Mouse (Mus musculus): ENCODE results near the gene Cab39.

DNA sequence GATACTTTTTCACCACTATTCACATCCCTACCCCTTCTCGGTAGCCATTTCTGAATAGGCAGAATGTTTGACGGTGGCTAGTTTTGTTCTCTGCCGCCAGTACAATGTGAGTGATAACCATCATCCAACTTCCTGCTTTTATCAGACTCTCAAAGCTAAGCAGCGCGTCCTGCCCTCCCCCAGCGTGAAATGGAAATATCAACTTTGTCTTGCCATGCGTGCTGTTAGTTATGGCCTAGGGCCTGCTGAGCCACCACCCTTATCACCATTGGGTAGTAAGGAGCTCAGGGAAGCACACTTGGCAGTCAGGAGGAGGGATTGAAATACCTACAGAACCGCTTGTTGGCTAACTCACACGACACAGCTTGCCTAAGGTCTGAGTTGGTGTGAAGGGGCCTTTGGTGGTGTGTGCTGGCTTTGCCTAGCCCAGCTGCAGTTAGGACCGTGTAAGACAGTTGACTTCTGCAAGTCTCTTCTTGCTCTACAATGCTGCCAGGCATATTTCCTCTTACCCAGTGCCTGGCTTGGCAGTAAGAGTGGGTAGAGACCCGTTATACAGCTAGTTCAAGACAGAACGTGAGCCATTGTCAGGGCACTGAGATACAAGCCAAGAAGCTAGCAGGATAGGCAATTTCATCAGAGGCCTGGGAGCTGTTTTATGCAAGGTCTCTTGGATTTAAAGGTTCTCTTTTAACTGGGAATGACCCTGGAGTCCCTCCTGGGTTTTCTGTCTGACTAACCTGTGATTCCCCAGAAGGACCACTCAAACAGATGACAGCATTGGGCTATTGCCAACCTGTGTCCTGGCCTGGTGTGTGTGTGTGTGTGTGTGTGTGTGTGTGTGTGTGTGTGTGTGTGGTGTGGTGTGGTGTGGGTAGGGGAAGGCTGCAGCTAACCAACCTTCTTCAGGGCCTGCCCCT, 103.8 kb downstream of the Cab39 start:
- TF ChIP-seq CTCF (IDR thresholded peaks at IDR 0.05; ENCODE audit: borderline replicate concordance, insufficient read depth, low read length), result no peak
- TF ChIP-seq POLR2A (IDR thresholded peaks at IDR 0.05; ENCODE audit: low read depth, low read length), result no peak
